Mouse (Mus musculus): ENCODE measurements around the gene Gm49405. TPM values are rescaled to one million over a fixed set of nuclear protein-coding genes. Genes with fewer than 3 reads are reported as not detected.

The Gm49405 gene
- 2.0 TPM for polyA plus RNA-seq (2015; fragmentation: Illumina TruSeq; extraction: RNeasy Lipid Tissue Mini Kit (QIAGEN cat#74804); ENCODE audit: low read depth, low replicate concordance)

DNA sequence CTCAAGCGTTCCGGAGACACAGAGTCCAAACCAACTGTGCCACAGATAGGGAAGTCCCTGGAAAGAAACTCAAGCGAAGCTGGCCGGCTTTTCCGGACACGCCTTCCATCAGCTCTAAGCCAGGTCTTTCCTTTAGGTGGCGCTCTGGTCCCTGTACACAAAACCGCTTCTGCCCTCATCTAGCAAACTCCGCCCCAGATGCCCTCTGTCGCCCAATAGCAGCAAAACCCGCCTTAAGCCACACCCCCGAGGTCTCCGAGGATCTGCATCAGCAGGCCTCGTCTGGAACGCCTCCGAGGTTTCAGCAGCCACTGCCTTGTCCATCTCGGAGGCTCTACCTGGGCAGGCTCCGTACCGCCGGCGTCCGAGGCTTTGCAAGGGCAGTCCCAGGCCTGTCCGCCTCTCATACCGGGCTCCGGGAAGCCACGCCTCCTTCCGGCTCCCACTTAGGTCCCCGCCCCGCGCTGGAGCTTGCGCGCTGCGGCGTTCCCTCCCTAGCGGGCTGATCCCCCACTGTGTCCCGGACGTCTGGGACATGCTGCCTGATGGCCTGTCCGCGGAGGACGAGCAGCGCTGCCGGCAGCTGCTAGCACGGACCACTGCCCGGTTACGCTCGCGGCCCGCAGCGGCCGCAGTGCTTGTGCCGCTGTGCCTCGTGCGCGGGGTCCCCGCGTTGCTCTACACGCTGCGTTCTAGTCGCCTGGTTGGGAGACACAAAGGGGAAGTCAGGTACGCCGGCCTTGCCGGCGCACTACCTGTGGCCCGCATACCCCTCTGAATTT, at the start of gene Gm49405, which contains the start of gene Nudt8:
Gm49405 (plus strand) TSS at position 508 of the 782 bp plus-strand sequence.
Nudt8 (plus strand) TSS at position 462 of the 782 bp plus-strand sequence.

DNA sequence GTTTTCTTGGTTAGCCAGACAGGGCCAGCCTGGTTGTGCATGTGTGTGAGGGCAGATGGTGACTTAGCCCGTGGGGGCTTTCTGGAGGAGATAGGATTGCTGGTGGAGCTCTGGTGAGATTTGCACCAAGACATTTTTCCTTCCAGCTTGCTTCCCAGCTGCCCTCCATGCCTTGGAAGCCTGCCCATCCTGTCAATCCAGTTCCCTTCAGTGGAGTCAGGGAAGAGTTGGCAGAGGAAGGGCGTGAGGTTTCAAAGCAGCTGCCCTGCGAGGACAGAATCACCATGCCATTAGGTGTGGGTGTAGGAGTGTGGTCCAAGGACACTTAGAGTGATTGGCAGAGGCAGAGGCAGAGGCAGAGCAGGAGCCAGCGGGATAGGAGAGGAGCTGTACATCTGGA, 42.0 kb upstream of the Gm49405 start, which contains the start of gene Aldh3b3:
Aldh3b3 (plus strand) TSS at position 176 of the 400 bp plus-strand sequence.

DNA sequence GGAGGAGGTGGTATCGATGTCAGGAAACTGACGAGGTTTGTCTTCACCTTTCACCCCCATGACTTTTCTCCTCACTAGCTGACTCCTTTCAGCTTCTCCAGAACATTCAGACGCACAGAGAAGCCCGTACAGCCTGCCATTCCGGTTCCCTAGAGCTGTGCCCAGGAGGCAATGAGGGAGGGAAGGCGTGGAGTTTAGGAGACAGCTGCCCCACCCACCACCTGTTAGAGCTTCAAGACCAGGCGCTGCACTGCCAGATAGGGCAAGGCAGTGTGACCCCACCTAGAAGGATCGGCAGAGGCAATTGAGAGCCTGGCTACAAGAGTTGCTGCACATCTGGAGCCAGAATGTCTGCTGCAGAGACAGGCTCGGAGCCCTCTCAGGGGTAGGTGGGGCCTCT, 28.2 kb upstream of the Gm49405 start, which contains the start of gene Aldh3b2:
Aldh3b2 (plus strand) TSS at position 100 of the 400 bp plus-strand sequence.

DNA sequence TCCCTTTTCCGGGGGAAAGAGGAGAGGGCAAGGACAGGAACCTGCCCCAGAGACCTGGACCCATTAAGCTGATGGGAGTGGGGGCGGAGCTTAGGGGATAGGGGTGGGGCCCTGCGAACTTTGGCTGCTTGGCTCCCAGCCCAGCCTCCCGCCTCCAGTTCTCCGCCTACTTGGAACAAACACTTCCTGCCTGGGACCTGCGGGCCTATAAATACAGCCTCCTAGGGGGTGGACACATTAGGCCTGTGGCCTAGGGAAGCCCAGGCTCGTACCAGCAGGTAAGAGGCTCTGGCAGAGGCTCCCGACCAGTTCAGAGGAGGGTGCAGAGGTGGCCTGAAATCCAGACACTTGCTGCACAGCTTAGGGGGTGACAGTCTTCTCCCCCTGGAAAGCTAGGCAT, 14.1 kb upstream of the Gm49405 start, which contains the start of gene Acy3:
Acy3 (plus strand) TSS at position 237 of the 400 bp plus-strand sequence.

DNA sequence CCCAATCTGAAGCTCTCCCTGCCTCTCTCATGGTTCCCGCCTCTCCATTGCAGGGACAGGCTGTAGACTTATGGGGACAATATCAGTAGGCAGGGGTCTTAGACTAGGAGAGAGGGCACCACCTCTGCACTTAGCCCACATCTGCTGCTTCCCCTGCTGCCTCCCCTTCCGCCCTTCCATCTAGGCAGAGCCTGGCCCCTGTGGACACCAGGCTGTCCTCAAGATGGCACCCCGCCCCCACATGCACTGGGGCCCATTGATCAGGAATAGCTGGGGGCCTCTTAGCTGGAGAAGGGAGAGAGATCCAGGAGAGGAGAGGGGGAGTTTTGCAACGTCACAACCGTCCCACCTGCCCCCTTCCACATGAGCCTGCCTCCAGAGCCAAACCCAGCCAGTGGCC, 8.0 kb upstream of the Gm49405 start, which contains the start of gene Tbx10:
Tbx10 (plus strand) TSS at position 337 of the 400 bp plus-strand sequence.

DNA sequence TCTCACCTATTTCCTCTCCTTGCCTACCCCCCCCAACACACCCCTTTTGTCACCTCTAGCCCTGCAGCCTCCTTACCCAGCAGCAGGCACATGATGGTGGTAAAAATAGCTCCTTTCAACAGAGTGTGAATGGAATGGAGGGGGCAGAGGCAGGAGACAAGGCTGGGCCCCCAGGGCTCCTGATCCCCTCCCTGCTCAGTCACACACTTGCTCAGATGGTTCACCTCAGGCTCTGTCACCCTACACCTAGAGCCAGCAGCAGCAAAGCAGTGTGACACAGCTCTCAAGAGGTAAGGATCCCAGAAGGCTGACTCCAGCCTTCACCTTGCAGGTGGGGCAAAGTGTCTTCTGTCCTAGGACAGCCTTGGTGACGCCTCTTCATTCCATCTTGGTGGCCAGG, 2.7 kb downstream of the Gm49405 start, which contains the start of gene Doc2g:
Doc2g (plus strand) TSS at position 202 of the 400 bp plus-strand sequence.

DNA sequence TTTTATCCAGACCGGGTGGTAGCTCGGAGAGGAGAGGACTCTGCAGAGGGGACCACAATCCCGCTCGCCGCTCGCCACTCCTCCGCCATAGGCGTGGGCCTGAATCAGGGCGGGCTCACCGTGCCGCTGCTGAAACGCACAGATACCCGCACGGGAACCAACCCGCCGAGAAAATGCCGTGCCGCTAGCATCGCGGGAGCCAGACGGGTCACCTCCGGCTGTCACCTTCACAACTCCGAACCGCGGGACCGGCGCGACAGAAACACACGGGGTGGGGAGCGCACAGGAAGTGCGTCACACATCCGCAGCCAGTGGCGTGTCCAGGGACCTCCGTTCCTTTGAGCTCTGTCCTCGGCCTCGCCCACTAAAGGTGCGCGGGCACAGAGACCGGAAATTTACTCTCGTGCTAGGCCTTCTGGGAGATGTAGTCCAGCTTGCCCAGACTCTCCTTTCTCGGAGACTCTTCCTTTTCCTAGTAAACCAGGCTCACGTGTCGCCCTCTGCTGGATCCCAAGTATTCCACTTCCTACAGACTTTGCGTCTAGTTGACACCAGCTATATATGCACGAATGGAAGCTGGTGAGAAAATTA, 12.1 kb downstream of the Gm49405 start, which contains the start of gene Ndufv1:
Ndufv1 (minus strand) TSS at position 375 of the 591 bp plus-strand sequence.

DNA sequence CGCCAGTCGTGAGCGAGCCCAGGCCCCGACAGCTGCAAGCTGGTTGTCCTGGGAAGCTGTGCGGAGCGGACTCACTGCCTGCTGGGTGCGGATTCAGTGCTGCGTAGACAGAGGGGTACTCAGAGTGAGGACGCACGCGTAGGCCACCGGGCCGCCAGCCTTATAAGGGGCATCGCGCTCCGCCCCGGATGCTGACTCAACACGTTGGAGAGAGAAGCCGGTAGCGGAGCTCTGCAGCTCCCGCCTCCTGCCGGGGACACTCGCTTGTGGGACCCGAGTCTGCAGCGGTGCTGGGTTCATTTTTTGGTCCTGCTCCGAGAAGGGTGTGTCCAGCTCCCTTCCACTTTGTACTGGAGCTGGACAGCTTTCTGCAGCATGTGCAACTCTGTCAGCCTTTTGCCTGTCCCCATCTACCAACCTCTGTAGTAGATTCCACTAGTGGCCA, 37.4 kb downstream of the Gm49405 start, which contains the start of gene Gstp1:
Gstp1 (minus strand) TSS at position 198 of the 445 bp plus-strand sequence.

DNA sequence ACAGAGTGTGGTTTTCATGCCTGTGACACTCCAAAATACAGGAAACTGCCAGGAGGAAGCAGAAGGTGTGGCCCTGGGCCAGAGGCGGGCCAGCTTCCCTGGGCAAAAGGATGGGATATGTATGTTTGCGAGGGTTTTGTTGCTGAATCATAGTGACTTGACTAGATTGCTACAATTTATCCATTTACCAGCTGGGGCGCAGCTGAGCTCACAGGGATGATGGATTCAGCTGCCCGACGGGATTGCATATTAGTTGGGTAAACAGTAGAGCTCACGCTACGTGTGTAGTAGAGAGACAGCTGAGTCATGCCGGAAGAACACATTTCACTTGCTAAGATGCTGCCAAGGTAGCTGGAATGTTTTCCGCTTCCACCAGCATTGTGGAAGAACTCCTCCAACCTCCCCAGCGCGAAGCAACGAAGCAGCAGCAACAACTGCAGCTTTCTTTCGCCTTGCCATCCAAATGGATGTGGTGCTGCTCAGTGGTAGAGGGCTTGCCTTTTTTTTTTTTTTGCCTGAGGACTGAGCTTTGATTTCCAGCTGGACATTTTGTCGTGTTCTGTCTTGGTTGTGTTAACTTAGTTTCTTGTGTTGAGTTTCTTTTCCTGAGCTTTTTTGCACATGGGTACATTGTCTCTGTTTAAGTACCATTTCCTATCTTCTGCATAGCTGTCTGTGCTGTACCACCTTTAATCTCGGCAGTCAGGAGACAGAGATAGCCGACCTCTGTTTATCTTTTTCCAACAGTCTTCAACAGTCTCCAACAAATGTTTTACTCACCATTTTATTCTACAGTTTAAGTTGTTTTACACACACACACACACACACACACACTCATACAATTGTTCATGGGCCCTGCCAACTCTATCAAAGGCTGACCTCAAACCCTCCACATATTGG, 45.8 kb downstream of the Gm49405 start, which contains the start of gene Gstp2:
Gstp2 (minus strand) TSS at position 58 of the 900 bp plus-strand sequence.

Other genes with a start within 250 kb of the Gm49405 start
- gene Kmt5b, start 233.2 kb upstream of the Gm49405 start, polyA plus RNA-seq (2015; fragmentation: Illumina TruSeq; extraction: RNeasy Lipid Tissue Mini Kit (QIAGEN cat#74804); ENCODE audit: low read depth, low replicate concordance) = 28.6 TPM
- 82.1 TPM for gene Chka, start 148.9 kb upstream of the Gm49405 start, polyA plus RNA-seq (2015; fragmentation: Illumina TruSeq; extraction: RNeasy Lipid Tissue Mini Kit (QIAGEN cat#74804); ENCODE audit: low read depth, low replicate concordance)
- gene Tcirg1, start 93.5 kb upstream of the Gm49405 start, polyA plus RNA-seq (2015; fragmentation: Illumina TruSeq; extraction: RNeasy Lipid Tissue Mini Kit (QIAGEN cat#74804); ENCODE audit: low read depth, low replicate concordance) = 14.5 TPM
- 305 TPM for gene Ndufs8, start 87.9 kb upstream of the Gm49405 start, polyA plus RNA-seq (2015; fragmentation: Illumina TruSeq; extraction: RNeasy Lipid Tissue Mini Kit (QIAGEN cat#74804); ENCODE audit: low read depth, low replicate concordance)
- gene Aldh3b1, start 70.8 kb upstream of the Gm49405 start, polyA plus RNA-seq (2015; fragmentation: Illumina TruSeq; extraction: RNeasy Lipid Tissue Mini Kit (QIAGEN cat#74804); ENCODE audit: low read depth, low replicate concordance) = 4.3 TPM
- 16.0 TPM for gene Unc93b1, start 65.4 kb upstream of the Gm49405 start, polyA plus RNA-seq (2015; fragmentation: Illumina TruSeq; extraction: RNeasy Lipid Tissue Mini Kit (QIAGEN cat#74804); ENCODE audit: low read depth, low replicate concordance)
- gene Aldh3b3, start 42.0 kb upstream of the Gm49405 start, polyA plus RNA-seq (2015; fragmentation: Illumina TruSeq; extraction: RNeasy Lipid Tissue Mini Kit (QIAGEN cat#74804); ENCODE audit: low read depth, low replicate concordance) = not detected
- 1.4 TPM for gene Aldh3b2, start 28.3 kb upstream of the Gm49405 start, polyA plus RNA-seq (2015; fragmentation: Illumina TruSeq; extraction: RNeasy Lipid Tissue Mini Kit (QIAGEN cat#74804); ENCODE audit: low read depth, low replicate concordance)
- gene Acy3, start 14.1 kb upstream of the Gm49405 start, polyA plus RNA-seq (2015; fragmentation: Illumina TruSeq; extraction: RNeasy Lipid Tissue Mini Kit (QIAGEN cat#74804); ENCODE audit: low read depth, low replicate concordance) = 4.0 TPM
- not detected for gene Tbx10, start 7.9 kb upstream of the Gm49405 start, polyA plus RNA-seq (2015; fragmentation: Illumina TruSeq; extraction: RNeasy Lipid Tissue Mini Kit (QIAGEN cat#74804); ENCODE audit: low read depth, low replicate concordance)
- 15.1 TPM for gene Nudt8, start within 50 bp of the Gm49405 start, polyA plus RNA-seq (2015; fragmentation: Illumina TruSeq; extraction: RNeasy Lipid Tissue Mini Kit (QIAGEN cat#74804); ENCODE audit: low read depth, low replicate concordance)
- 5.7 TPM for gene Doc2g, start 2.7 kb downstream of the Gm49405 start, polyA plus RNA-seq (2015; fragmentation: Illumina TruSeq; extraction: RNeasy Lipid Tissue Mini Kit (QIAGEN cat#74804); ENCODE audit: low read depth, low replicate concordance)
- 236 TPM for gene Ndufv1, start 12.2 kb downstream of the Gm49405 start, polyA plus RNA-seq (2015; fragmentation: Illumina TruSeq; extraction: RNeasy Lipid Tissue Mini Kit (QIAGEN cat#74804); ENCODE audit: low read depth, low replicate concordance)
- 465 TPM for gene Gstp1, start 37.4 kb downstream of the Gm49405 start, polyA plus RNA-seq (2015; fragmentation: Illumina TruSeq; extraction: RNeasy Lipid Tissue Mini Kit (QIAGEN cat#74804); ENCODE audit: low read depth, low replicate concordance)
- gene Gstp2, start 45.4 kb downstream of the Gm49405 start, polyA plus RNA-seq (2015; fragmentation: Illumina TruSeq; extraction: RNeasy Lipid Tissue Mini Kit (QIAGEN cat#74804); ENCODE audit: low read depth, low replicate concordance) = 1.5 TPM
- gene Gstp3, start 58.9 kb downstream of the Gm49405 start, polyA plus RNA-seq (2015; fragmentation: Illumina TruSeq; extraction: RNeasy Lipid Tissue Mini Kit (QIAGEN cat#74804); ENCODE audit: low read depth, low replicate concordance) = not detected
- not detected for gene Cabp2, start 81.0 kb downstream of the Gm49405 start, polyA plus RNA-seq (2015; fragmentation: Illumina TruSeq; extraction: RNeasy Lipid Tissue Mini Kit (QIAGEN cat#74804); ENCODE audit: low read depth, low replicate concordance)
- 37.6 TPM for gene Cdk2ap2, start 96.6 kb downstream of the Gm49405 start, polyA plus RNA-seq (2015; fragmentation: Illumina TruSeq; extraction: RNeasy Lipid Tissue Mini Kit (QIAGEN cat#74804); ENCODE audit: low read depth, low replicate concordance)
- gene Pitpnm1, start 99.4 kb downstream of the Gm49405 start, polyA plus RNA-seq (2015; fragmentation: Illumina TruSeq; extraction: RNeasy Lipid Tissue Mini Kit (QIAGEN cat#74804); ENCODE audit: low read depth, low replicate concordance) = 122 TPM
- gene Aip, start 125.2 kb downstream of the Gm49405 start, polyA plus RNA-seq (2015; fragmentation: Illumina TruSeq; extraction: RNeasy Lipid Tissue Mini Kit (QIAGEN cat#74804); ENCODE audit: low read depth, low replicate concordance) = 183 TPM
- gene Gpr152, start 139.2 kb downstream of the Gm49405 start, polyA plus RNA-seq (2015; fragmentation: Illumina TruSeq; extraction: RNeasy Lipid Tissue Mini Kit (QIAGEN cat#74804); ENCODE audit: low read depth, low replicate concordance) = 0.10 TPM
- gene Cabp4, start 143.4 kb downstream of the Gm49405 start, polyA plus RNA-seq (2015; fragmentation: Illumina TruSeq; extraction: RNeasy Lipid Tissue Mini Kit (QIAGEN cat#74804); ENCODE audit: low read depth, low replicate concordance) = not detected
- 127 TPM for gene Coro1b, start 148.0 kb downstream of the Gm49405 start, polyA plus RNA-seq (2015; fragmentation: Illumina TruSeq; extraction: RNeasy Lipid Tissue Mini Kit (QIAGEN cat#74804); ENCODE audit: low read depth, low replicate concordance)
- gene Ptprcap, start 153.0 kb downstream of the Gm49405 start, polyA plus RNA-seq (2015; fragmentation: Illumina TruSeq; extraction: RNeasy Lipid Tissue Mini Kit (QIAGEN cat#74804); ENCODE audit: low read depth, low replicate concordance) = 1.5 TPM
- 45.8 TPM for gene Rps6kb2, start 162.7 kb downstream of the Gm49405 start, polyA plus RNA-seq (2015; fragmentation: Illumina TruSeq; extraction: RNeasy Lipid Tissue Mini Kit (QIAGEN cat#74804); ENCODE audit: low read depth, low replicate concordance)
- 13.7 TPM for gene Carns1, start 174.9 kb downstream of the Gm49405 start, polyA plus RNA-seq (2015; fragmentation: Illumina TruSeq; extraction: RNeasy Lipid Tissue Mini Kit (QIAGEN cat#74804); ENCODE audit: low read depth, low replicate concordance)
- 1.2 TPM for gene Tbc1d10c, start 190.7 kb downstream of the Gm49405 start, polyA plus RNA-seq (2015; fragmentation: Illumina TruSeq; extraction: RNeasy Lipid Tissue Mini Kit (QIAGEN cat#74804); ENCODE audit: low read depth, low replicate concordance)
- gene Ppp1ca, start 191.4 kb downstream of the Gm49405 start, polyA plus RNA-seq (2015; fragmentation: Illumina TruSeq; extraction: RNeasy Lipid Tissue Mini Kit (QIAGEN cat#74804); ENCODE audit: low read depth, low replicate concordance) = 454 TPM
- gene Rad9a, start 201.0 kb downstream of the Gm49405 start, polyA plus RNA-seq (2015; fragmentation: Illumina TruSeq; extraction: RNeasy Lipid Tissue Mini Kit (QIAGEN cat#74804); ENCODE audit: low read depth, low replicate concordance) = 10.9 TPM
- 0.59 TPM for gene Clcf1, start 213.6 kb downstream of the Gm49405 start, polyA plus RNA-seq (2015; fragmentation: Illumina TruSeq; extraction: RNeasy Lipid Tissue Mini Kit (QIAGEN cat#74804); ENCODE audit: low read depth, low replicate concordance)
- gene AC109138.7, start 213.7 kb downstream of the Gm49405 start, polyA plus RNA-seq (2015; fragmentation: Illumina TruSeq; extraction: RNeasy Lipid Tissue Mini Kit (QIAGEN cat#74804); ENCODE audit: low read depth, low replicate concordance) = not detected
- 29.6 TPM for gene Pold4, start 231.3 kb downstream of the Gm49405 start, polyA plus RNA-seq (2015; fragmentation: Illumina TruSeq; extraction: RNeasy Lipid Tissue Mini Kit (QIAGEN cat#74804); ENCODE audit: low read depth, low replicate concordance)